Mouse (Mus musculus): ENCODE results near the gene Luc7l3.
A peak's percentile ranks its signal among the peaks of the same experiment; 100 is the strongest.

The Luc7l3 gene

GRCm38 (mm10) chr11:94338347-94338746, 16.6 kb upstream of the Luc7l3 start:
- DNase-seq (ENCODE audit: low read depth, low spot score): no peak

- no peak for DNase-seq (ENCODE audit: low read depth, low spot score)
Measured at GRCm38 (mm10) chr11:94336551-94336950, 14.8 kb upstream of the Luc7l3 start.

- no peak for DNase-seq (ENCODE audit: low read depth, low spot score)
Measured at GRCm38 (mm10) chr11:94334386-94334968, 12.7 kb upstream of the Luc7l3 start.

GRCm38 (mm10) chr11:94332726-94333125, 10.9 kb upstream of the Luc7l3 start:
- no peak for DNase-seq (ENCODE audit: low read depth, low spot score)

DNA sequence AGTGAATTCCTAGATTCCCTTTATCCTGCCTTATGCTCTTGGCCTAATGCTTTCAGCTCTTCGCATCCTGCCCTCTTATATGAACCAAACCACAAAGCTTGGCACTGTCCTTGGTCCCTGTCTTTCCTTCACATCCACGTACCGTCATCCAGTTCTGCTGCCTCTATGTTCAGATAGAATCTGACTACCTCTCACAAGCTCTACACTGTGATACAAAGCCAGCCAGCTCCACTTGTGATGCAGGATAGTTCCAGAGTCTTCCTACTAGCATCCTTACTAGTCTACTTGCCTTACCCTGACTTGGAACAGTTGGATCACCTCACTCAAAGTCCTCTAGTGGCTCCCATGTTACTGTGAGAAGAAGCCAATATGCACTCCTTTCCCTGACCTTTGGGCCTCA, 8.4 kb upstream of the Luc7l3 start:
- DNase-seq (ENCODE audit: low read depth, low spot score): no peak

GRCm38 (mm10) chr11:94329270-94329891, 7.6 kb upstream of the Luc7l3 start:
- DNase-seq (ENCODE audit: low read depth, low spot score): no peak

GRCm38 (mm10) chr11:94328644-94329025, 6.8 kb upstream of the Luc7l3 start:
- DNase-seq (ENCODE audit: low read depth, low spot score): no peak

DNA sequence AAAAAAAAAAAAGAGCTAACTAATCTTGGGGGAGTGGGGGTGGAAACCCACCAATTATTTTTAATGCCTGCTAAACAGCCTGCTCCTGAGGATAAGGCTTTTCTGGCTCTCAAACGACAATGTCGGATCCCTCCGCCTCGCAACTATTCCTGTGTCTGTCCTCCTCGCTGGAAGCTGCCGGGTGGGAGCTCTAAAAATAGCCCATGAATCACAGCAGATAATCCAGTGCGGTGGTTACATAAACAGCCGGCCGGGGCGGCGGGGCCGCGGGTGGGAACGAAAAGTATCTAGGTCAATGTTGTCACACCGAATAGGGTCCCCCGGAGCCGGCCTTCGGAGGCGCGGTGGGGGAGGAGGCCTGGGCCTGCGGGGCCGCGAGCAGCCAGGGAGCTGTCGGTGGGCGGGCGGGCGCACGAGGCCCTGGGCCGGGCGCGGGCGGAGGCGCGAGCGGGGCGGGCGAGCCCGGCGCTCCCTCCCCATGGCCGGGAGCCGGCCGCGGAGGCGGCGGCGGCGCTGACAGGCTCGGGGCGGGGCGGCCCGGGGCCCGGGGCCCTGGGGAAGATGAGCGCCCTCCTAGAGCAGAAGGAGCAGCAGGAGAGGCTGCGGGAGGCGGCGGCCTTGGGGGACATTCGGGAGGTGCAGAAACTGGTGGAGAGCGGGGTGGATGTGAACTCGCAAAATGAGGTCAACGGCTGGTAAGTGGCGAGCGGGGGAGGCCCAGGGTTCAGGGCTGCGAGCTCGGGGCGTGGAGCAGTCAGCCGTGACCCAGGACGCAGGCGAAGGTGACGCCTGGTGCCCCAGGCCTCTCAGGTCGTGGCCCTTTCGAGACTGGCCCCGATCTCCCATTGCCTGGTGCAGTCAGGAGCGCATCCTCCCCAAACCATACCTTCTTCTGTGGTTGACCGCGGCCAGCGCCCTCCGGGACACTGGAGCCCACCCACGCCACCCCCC, 6.2 kb upstream of the Luc7l3 start, which contains the start of gene Ankrd40:
Gene Ankrd40 (plus strand): TSS at position 309 of the 951 bp plus-strand sequence.
- peak; percentile 96 for DNase-seq (ENCODE audit: low read depth, low spot score)

DNA sequence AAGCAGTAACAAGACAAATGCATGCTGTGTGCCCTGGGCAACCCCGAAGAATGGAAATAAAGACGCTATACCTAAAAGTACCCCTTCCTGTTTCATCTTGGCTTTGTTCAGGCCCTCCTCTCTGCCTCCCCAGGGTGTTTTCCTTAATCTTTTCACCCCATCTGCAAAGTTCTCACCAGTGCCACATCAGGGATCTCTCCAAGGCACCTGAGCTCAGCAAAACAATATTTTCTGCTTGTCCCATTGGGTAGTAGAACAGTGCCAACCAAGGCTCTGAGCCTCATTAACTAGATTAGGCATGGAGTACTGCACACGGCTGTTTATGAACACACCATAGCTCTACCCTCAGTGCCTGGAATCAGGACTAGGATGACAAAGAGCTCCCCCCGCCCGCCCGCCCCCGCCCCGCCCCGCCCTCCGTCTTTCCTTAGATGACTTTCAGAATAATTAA, 5.2 kb upstream of the Luc7l3 start:
- DNase-seq (ENCODE audit: low read depth, low spot score): no peak

DNA sequence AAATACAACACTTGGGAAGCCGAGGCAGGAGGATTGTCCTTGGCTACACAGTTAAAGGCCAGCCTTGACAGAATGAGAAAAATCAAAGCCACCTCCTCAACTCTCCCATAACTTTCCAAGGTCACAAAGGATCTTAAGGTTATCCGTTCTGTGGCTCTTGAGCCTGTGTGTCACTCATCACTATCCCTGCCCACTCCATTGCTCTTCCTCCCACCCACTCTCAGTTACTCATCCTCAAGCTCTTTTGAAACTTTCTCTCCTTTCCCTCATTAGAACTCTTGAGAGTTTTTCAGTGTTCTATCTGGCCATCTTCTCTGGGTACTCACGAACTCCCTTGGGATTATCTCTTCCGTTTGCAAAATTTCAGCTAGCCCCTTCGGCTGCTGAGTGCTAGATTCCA, 2.8 kb upstream of the Luc7l3 start:
- DNase-seq (ENCODE audit: low read depth, low spot score): no peak

- no peak for DNase-seq (ENCODE audit: low read depth, low spot score)
Measured at GRCm38 (mm10) chr11:94323271-94323925, 1.6 kb upstream of the Luc7l3 start.

GRCm38 (mm10) chr11:94322636-94323035, 848 bp upstream of the Luc7l3 start:
- no peak for DNase-seq (ENCODE audit: low read depth, low spot score)

- no peak for DNase-seq (ENCODE audit: low read depth, low spot score)
Measured at GRCm38 (mm10) chr11:94320969-94321930, 538 bp downstream of the Luc7l3 start.

GRCm38 (mm10) chr11:94318056-94318455, 3.7 kb downstream of the Luc7l3 start:
- DNase-seq (ENCODE audit: low read depth, low spot score): no peak

DNA sequence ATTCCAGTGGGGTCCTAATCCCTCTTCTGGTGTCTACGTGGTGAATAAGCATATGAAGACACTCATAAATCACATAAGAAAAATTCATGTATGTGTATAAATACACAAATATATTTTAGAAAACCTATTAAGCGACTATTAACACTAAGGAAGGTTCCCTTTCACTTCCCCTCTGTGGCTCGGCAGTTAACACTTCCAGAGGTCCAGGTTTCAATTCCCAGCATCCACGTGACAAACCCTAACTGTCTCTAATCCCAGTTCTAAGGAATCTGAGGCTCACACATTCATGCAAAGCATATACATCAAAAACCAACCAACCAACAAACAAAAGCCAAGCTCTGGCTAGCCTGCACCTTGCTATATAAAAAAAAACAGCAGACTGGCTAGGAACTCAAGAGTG, 4.3 kb downstream of the Luc7l3 start:
- no peak for DNase-seq (ENCODE audit: low read depth, low spot score)

- no peak for DNase-seq (ENCODE audit: low read depth, low spot score)
Measured at GRCm38 (mm10) chr11:94317014-94317413, 4.8 kb downstream of the Luc7l3 start.

GRCm38 (mm10) chr11:94316528-94316927, 5.3 kb downstream of the Luc7l3 start:
- DNase-seq (ENCODE audit: low read depth, low spot score): no peak

DNA sequence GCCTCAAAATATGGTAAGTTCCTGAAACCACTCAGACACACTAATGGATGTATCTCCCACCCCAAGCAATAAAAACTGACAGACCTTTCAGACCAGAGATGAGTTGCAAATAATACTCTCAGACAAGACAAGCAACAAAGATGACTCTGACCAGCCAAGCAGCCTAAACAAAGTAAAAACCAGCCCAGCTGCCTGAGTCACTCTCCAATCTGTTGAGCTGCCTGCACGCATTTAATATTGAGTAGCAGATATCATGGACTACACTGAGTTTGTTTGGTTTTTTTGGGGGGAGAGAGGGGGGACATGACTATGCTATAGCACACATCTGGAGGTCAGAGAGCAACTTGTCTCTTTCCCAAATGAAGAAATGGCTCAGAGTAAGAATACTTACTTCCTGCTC, 6.5 kb downstream of the Luc7l3 start:
- DNase-seq (ENCODE audit: low read depth, low spot score): no peak

- DNase-seq (ENCODE audit: low read depth, low spot score): no peak
Measured at GRCm38 (mm10) chr11:94314098-94314652, 7.6 kb downstream of the Luc7l3 start.

DNA sequence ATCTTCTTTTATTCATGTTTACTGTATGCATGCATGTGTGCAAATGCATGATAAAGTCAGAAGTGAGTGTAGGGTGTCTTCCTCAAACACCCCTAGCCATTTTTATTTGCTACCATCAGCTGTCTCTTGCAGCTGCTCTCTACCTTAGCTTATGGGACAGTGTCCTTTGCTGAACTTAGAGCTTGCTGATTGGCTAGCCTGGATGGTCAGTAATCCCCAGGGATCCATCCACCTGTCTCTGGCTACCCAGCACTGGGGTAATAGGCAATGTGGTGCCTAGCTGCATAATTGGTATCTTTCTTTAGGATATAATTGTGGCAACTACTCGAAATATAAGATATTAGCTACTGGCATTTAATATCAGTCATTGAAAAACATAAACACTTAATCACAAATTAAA, 9.1 kb downstream of the Luc7l3 start:
- DNase-seq (ENCODE audit: low read depth, low spot score): peak; percentile 46

All from skeletal muscle tissue, adult 2 months (tissue).